Mouse (Mus musculus): ENCODE results near the gene Ipmk. TPM values are rescaled to one million over a fixed set of nuclear protein-coding genes. Genes with fewer than 3 reads are reported as not detected.
"Not testable (repeated sequence)": the region's sequence is repeated elsewhere in the genome, so short reads cannot be mapped to it uniquely, and the experiment has no call there.

The Ipmk gene
- polyA plus RNA-seq, 1 experiment, result 16.3 TPM

DNA sequence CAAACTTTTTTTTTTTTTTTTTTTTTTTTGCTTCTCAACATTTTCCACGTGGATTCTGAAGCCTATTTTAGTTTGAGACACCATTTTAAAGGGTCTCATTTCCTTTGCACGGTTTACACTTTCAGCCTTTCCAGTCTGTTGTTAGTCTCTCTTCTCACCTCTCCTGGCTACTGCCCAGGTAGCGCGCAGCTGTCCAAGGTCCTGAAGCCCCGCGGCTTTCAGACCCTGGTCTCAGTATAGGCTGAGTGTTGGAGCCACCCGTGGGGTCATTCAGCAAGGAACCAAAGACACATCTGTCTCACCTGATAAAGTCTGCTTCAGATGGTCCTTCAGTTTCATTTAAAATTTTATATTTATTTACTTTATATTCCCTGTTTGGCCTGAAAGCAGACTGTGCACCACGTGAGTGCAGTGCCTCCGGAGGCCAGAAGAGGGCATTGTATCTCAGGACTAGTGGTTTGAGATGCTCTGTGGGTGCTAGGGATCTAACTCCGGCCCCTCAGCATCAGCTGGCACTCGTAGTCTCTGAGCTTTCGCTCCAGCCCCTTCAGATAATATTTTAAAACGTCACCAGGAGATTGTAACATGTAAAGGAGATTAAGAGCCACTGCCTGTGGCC lies 80.8 kb downstream of the Ipmk start:
- Histone ChIP-seq H3K27ac (ENCODE audit: insufficient read depth, low read length) (no peak overlapping the region), H3K4me1 (ENCODE audit: control insufficient read depth, insufficient read depth, low read length) (no peaks in the 10 kb centered on the region), H3K4me3 (ENCODE audit: insufficient read depth, low read length) (no peak overlapping the region)
- TF ChIP-seq CTCF (IDR thresholded peaks at IDR 0.05; ENCODE audit: extremely low read depth, insufficient read depth, low read length), result no peak
- no peak for TF ChIP-seq POLR2A (IDR thresholded peaks at IDR 0.05; ENCODE audit: extremely low read depth, insufficient read depth, low read length)

DNA sequence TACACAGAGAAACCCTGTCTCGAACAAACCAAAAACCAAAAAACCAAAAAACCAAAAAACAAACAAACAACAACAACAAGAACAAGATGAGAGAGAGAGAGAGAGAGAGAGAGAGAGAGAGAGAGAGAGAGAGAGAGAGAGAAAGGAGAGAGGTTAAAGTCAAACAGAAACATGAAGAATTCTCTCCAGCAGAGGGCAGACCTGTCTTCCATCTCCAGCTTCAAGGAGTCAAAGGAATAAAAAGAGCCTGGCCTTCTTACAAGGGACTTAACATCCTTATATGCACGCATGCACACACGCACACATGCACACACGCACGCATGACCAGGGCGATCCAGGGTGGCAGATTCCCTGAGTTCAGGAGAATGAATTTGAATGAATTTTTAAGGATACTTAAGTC lies 83.1 kb downstream of the Ipmk start:
- peak; percentile 16; the same call in 1 of the 2 replicates for TF ChIP-seq CTCF (IDR thresholded peaks at IDR 0.05; ENCODE audit: extremely low read depth, insufficient read depth, low read length)
- TF ChIP-seq POLR2A (IDR thresholded peaks at IDR 0.05; ENCODE audit: extremely low read depth, insufficient read depth, low read length), result no peak
- Histone ChIP-seq H3K4me1 (ENCODE audit: control insufficient read depth, insufficient read depth, low read length) (no peaks in the 10 kb centered on the region), H3K4me3 (ENCODE audit: insufficient read depth, low read length) (no peak overlapping the region), H3K27ac (ENCODE audit: insufficient read depth, low read length) (no peak overlapping the region)

DNA sequence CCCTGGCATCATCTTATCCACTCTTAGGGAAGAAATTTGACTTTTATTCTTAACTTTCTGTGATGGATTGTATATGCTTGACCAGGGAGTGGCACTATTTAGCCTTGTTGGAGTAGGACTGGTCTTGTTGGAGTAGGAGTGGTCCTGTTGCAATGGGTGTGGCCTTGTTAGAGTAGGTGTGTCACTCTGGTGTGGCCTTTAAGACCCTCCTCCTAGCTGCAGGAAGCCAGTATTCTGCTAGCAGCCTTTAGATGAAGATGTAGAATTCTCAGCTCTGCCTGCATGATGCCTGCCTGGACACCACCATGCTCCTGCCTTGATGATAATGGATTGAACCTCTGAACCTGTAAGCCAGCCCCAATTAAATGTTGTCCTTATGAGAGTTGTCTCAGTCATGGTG lies 95.5 kb downstream of the Ipmk start:
- H3K27ac ChIP-seq (ENCODE audit: insufficient read depth, low read length), result no peak overlapping the region
- H3K4me1 ChIP-seq (ENCODE audit: control insufficient read depth, insufficient read depth, low read length), result no peaks in the 10 kb centered on the region
- TF ChIP-seq CTCF (IDR thresholded peaks at IDR 0.05; ENCODE audit: extremely low read depth, insufficient read depth, low read length), result no peak
- no peak for TF ChIP-seq POLR2A (IDR thresholded peaks at IDR 0.05; ENCODE audit: extremely low read depth, insufficient read depth, low read length)
- H3K4me3 ChIP-seq (ENCODE audit: insufficient read depth, low read length), result no peak overlapping the region

DNA sequence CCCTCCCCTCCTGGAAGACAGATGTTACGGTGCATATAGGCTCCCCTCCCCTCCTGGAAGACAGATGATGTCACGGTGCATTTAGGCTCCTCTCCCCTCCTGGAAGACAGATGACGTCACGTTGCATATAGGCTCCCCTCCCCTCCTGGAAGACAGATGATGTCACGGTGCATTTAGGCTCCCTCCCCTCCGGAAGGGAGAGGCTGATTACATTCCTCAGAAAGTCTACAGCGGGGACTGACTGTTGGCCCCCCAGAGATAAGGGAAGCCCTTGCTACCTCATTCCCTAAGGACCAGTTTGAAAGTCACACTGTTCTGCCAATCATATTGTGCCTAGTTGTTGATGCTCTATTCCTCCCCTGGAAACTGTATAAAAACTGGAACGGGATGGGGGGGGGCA lies 100.1 kb downstream of the Ipmk start:
- no peak overlapping the region for H3K4me3 ChIP-seq (ENCODE audit: insufficient read depth, low read length)
- H3K27ac ChIP-seq (ENCODE audit: insufficient read depth, low read length), result no peak overlapping the region
- no peaks in the 10 kb centered on the region for H3K4me1 ChIP-seq (ENCODE audit: control insufficient read depth, insufficient read depth, low read length)
- TF ChIP-seq POLR2A (IDR thresholded peaks at IDR 0.05; ENCODE audit: extremely low read depth, insufficient read depth, low read length) (no peak), CTCF (IDR thresholded peaks at IDR 0.05; ENCODE audit: extremely low read depth, insufficient read depth, low read length) (no peak)

DNA sequence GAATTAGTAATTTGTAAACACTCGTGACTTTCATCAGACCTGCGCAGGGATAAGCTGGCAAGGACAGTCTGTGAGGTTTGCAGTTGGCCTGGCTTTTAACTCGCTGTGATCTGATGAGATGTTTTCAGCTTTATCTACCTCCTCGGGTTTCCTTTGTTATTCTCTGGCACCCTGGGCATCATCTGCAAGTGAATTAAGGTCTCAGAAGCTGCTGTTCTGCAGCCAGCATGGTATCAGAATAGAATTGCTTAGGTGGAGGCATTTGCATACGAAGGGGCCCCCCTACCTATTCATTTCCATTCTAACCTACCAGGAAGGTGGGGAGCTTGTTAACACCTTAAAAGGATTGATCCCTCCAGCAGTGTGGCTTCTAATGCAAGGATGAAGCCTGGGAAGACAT lies 100.7 kb downstream of the Ipmk start:
- Histone ChIP-seq H3K4me1 (ENCODE audit: control insufficient read depth, insufficient read depth, low read length) (no peaks in the 10 kb centered on the region), H3K4me3 (ENCODE audit: insufficient read depth, low read length) (no peak overlapping the region), H3K27ac (ENCODE audit: insufficient read depth, low read length) (no peak overlapping the region)
- no peak for TF ChIP-seq CTCF (IDR thresholded peaks at IDR 0.05; ENCODE audit: extremely low read depth, insufficient read depth, low read length)
- no peak for TF ChIP-seq POLR2A (IDR thresholded peaks at IDR 0.05; ENCODE audit: extremely low read depth, insufficient read depth, low read length)

DNA sequence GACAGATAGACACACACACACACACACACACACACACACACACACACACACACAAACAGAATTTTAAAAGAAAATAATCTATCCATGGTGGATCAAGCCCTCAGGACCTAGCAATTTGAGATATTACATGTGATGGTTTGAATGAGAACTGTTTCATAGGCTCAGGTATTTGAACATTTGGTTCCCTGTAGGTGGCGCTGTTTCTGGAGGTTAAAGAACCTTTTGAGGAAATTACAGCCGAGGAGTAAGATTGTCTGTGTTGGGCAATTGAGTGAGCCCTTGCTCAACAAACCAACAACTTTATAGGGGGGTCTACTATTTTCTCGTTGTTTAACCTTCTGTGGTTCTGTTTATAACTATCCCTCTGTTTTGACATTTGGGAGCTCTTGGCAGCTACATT lies 107.8 kb downstream of the Ipmk start:
- Histone ChIP-seq H3K4me3 (ENCODE audit: insufficient read depth, low read length) (no peak overlapping the region), H3K27ac (ENCODE audit: insufficient read depth, low read length) (no peak overlapping the region), H3K4me1 (ENCODE audit: control insufficient read depth, insufficient read depth, low read length) (no peaks in the 10 kb centered on the region)
- TF ChIP-seq CTCF (IDR thresholded peaks at IDR 0.05; ENCODE audit: extremely low read depth, insufficient read depth, low read length) (no peak), POLR2A (IDR thresholded peaks at IDR 0.05; ENCODE audit: extremely low read depth, insufficient read depth, low read length) (no peak)

DNA sequence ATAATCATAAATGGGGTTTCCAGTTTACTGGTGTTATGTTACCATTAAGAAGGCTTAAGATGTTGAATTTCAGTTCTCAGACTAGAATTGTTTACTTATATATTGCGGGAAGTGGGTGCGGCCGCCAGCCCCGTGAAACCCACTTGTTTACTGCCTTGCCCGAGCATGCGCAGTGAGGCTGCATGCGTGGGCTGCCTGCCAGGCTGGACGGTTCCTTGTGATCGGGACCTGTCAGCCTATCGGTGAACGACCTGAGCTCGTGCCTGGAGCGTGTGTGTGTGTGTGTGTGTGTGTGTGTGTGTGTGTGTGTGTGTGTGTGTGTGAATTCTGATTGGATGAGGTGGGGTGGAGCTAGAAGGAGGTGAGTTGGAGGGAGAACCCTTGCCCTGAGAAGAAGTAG lies 114.8 kb downstream of the Ipmk start:
- not testable (repeated sequence) for H3K4me1 ChIP-seq (ENCODE audit: control insufficient read depth, insufficient read depth, low read length); H3K4me3 ChIP-seq (ENCODE audit: insufficient read depth, low read length); H3K27ac ChIP-seq (ENCODE audit: insufficient read depth, low read length)

DNA sequence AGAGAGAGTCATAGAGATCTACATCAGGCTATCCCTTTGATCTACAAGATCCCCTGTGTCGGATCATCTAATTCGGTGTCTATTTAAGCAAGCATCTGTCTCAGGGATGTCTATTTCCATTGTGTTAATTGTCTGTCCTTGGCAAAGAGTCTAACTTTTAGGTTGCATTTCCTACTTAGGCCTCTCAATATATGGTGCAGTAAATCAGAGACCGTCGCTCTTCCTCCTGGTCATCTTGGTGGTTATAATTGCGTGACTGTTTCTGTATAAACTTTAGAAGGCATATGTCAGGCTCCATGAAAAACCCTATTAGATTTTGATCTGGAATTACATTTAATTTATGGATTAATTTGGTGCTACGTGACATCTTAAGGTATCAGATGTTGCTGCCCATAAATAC lies 116.9 kb downstream of the Ipmk start:
- Histone ChIP-seq H3K4me3 (ENCODE audit: insufficient read depth, low read length) (no peak overlapping the region), H3K4me1 (ENCODE audit: control insufficient read depth, insufficient read depth, low read length) (no peaks in the 10 kb centered on the region), H3K27ac (ENCODE audit: insufficient read depth, low read length) (no peak overlapping the region)
- TF ChIP-seq POLR2A (IDR thresholded peaks at IDR 0.05; ENCODE audit: extremely low read depth, insufficient read depth, low read length), result no peak

DNA sequence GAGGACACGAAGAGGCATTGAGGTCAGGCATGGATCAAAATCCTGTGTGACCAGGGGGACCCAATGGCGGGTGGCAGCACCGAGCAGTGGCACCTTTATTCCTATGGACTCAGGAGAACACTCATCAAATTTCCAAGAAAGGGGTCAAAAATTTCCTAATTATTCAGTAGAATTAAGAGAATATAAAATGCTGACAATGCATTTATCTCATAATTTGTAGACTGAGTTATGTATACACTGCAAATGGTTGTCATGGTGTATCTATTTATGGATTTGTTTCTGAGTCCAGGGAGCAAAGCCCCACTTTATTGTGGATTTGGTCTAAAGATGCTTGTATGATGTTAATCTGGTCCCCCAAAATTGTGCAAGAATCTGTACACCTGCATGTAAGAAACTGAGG lies 120.8 kb downstream of the Ipmk start:
- Histone ChIP-seq H3K4me3 (ENCODE audit: insufficient read depth, low read length) (no peak overlapping the region), H3K27ac (ENCODE audit: insufficient read depth, low read length) (no peak overlapping the region), H3K4me1 (ENCODE audit: control insufficient read depth, insufficient read depth, low read length) (no peaks in the 10 kb centered on the region)
- TF ChIP-seq CTCF (IDR thresholded peaks at IDR 0.05; ENCODE audit: extremely low read depth, insufficient read depth, low read length) (no peak), POLR2A (IDR thresholded peaks at IDR 0.05; ENCODE audit: extremely low read depth, insufficient read depth, low read length) (no peak)

DNA sequence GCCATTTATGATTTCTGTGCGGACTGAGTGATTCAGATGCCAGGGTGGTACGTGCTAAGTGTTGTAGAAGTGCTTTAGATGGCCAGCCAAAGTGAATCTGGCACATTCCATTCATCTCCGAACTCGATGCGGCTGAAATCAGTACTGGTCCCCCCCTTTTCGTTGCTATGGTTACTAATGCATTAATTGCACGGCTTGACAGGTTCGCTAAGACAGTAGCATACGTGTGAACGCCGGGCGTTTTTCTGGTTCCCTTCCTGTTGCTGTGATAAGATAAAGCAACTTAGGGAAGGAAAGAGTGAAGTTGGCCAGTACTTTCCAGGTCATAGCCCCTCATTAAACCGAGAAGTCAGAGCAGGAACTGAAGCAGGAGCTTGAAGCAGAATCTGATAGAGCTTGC lies 122.2 kb downstream of the Ipmk start:
- TF ChIP-seq POLR2A (IDR thresholded peaks at IDR 0.05; ENCODE audit: extremely low read depth, insufficient read depth, low read length) (no peak), CTCF (IDR thresholded peaks at IDR 0.05; ENCODE audit: extremely low read depth, insufficient read depth, low read length) (no peak)
- H3K27ac ChIP-seq (ENCODE audit: insufficient read depth, low read length), result no peak overlapping the region
- no peak overlapping the region for H3K4me3 ChIP-seq (ENCODE audit: insufficient read depth, low read length)
- H3K4me1 ChIP-seq (ENCODE audit: control insufficient read depth, insufficient read depth, low read length), result no peaks in the 10 kb centered on the region

DNA sequence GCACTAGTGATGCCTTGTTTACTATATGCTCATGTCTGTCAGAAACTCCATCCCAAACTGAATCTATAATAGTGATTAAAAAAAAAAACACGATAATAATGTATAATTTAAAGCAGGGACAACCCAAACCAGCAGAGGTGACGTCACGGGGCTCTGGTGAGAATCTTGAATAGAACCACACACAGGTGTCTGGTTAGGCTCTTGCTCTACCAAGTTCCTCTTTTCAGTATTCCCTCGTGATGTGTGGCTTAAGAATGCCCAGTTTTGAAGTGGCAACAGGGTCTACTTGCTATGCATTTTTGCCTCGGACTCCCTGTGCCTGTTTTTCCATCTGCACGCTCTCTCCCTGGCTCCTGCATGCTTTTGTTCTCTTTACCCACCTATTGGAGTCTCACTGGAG lies 124.5 kb downstream of the Ipmk start:
- no peak overlapping the region for H3K27ac ChIP-seq (ENCODE audit: insufficient read depth, low read length)
- H3K4me1 ChIP-seq (ENCODE audit: control insufficient read depth, insufficient read depth, low read length), result no peaks in the 10 kb centered on the region
- TF ChIP-seq CTCF (IDR thresholded peaks at IDR 0.05; ENCODE audit: extremely low read depth, insufficient read depth, low read length) (no peak), POLR2A (IDR thresholded peaks at IDR 0.05; ENCODE audit: extremely low read depth, insufficient read depth, low read length) (no peak)
- H3K4me3 ChIP-seq (ENCODE audit: insufficient read depth, low read length), result no peak overlapping the region
